Mouse (Mus musculus): ENCODE measurements around the gene Dcaf6. TPM values are rescaled to one million over a fixed set of nuclear protein-coding genes. Genes with fewer than 3 reads are reported as not detected.

Dcaf6 gene
- polyA plus RNA-seq, 1 experiment from 2014 or later: 15.6 TPM

DNA sequence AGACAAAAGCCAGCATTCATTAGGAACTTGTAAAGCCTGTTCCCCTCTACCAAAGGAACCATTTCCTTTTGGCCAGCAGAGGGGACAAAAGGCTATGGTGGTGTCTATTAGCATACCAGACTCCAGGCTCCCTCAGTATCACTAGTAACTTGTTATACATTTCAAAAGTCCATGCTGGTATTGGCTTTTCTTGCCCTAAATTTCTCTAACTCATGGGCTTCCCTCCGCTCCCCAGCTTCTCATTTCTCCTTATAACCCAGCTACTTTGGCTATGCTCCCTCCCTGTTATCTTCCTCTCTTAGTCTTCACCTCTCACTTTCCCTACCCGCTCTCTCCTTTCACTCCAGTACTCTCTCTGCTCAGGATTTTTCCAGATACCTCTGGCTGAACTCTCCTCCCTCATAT, 63.9 kb downstream of the Dcaf6 start:
- no peak for ATAC-seq (ENCODE audit: low read depth)
- Histone ChIP-seq H3K4me2 (no peak overlapping the region), H3K27me3 (no peaks in the 10 kb centered on the region), H3K9ac (no peak overlapping the region), H3K4me3 (no peak overlapping the region), H3K9me3 (no peaks in the 10 kb centered on the region), H3K27ac (replicated peaks) (no peak overlapping the region), H3K36me3 (no peaks in the 10 kb centered on the region), H3K4me1 (replicated peaks) (no peaks in the 10 kb centered on the region)
- 92% methylated on average over 2 of the region's 2 CpGs for WGBS

DNA sequence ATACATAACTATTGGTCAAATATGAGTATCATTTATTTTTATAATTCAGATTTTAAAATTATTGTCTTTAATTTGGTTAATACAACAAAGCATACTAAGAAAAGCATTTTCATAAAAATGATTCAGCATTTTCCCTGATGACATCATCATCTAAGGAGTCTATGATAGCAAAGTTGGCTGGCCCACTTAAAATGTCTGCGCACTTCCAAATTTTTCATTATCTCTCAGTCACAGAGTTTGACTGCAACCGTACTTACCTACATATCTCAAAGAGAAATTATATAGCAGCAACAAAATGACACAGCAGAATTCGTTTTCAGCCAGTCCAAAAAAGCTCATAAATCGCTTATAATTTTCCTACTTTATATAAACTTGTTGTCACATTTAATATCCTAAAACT, 64.3 kb downstream of the Dcaf6 start:
- Histone ChIP-seq H3K9me3 (no peaks in the 10 kb centered on the region), H3K9ac (no peak overlapping the region), H3K36me3 (no peaks in the 10 kb centered on the region), H3K27me3 (no peaks in the 10 kb centered on the region), H3K4me2 (no peak overlapping the region), H3K4me3 (no peak overlapping the region), H3K4me1 (replicated peaks) (no peaks in the 10 kb centered on the region), H3K27ac (replicated peaks) (no peak overlapping the region)
- whole genome bisulfite sequencing: 96% methylated on average over 4 of the region's 4 CpGs
- ATAC-seq (ENCODE audit: low read depth): no peak

DNA sequence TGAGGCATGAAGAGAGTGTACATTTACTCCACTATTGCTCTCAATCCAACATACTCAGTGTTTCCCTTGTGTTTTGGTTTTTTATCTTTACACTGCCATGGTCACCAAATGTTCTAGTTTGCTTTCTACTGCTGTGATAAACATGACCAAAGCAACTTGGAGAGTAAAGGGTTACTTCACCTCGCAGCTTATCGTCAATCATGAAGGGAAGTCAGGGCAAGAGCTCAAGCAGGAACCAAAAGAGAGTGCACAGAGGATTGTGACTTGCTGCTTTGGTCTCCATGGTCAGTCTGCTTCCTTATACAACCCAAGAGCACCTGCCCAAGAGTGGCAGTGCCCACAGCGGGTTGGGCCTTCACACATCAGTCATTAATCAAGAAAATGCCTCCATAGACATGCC, 65.4 kb downstream of the Dcaf6 start:
- Histone ChIP-seq H3K27me3 (no peaks in the 10 kb centered on the region), H3K4me3 (no peak overlapping the region), H3K27ac (replicated peaks) (no peak overlapping the region), H3K4me2 (no peak overlapping the region), H3K9ac (no peak overlapping the region), H3K4me1 (replicated peaks) (no peaks in the 10 kb centered on the region), H3K36me3 (no peaks in the 10 kb centered on the region), H3K9me3 (no peaks in the 10 kb centered on the region)
- 79% methylated on average over 3 of the region's 3 CpGs for WGBS
- ATAC-seq (ENCODE audit: low read depth): no peak

DNA sequence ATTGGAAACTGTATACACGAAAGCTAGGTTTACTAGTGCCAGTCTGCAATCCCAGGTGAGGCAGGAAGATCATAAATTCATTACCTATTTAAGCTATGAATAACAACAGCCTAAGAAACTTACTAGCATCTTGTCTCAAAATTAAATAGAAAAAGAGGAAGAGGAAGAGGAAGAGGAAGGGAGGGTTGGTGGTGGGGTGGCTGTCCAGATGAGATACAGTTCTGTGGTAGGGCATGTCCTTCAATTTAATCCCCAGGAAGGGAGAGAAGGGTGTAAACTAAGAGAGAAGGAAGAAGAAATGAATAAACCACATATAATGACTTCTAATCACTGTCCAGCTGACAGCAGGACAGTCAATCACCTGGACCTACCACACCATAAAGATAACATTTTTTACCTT, 67.2 kb downstream of the Dcaf6 start:
- H3K4me1 ChIP-seq (replicated peaks): no peaks in the 10 kb centered on the region
- no peak overlapping the region for H3K27ac ChIP-seq (replicated peaks)
- H3K4me3 ChIP-seq: no peak overlapping the region
- H3K27me3 ChIP-seq: no peaks in the 10 kb centered on the region
- WGBS: 82% methylated on average over 1 of the region's 1 CpGs
- H3K9me3 ChIP-seq: no peaks in the 10 kb centered on the region
- no peak for ATAC-seq (ENCODE audit: low read depth)
- H3K9ac ChIP-seq: no peak overlapping the region
- no peak overlapping the region for H3K4me2 ChIP-seq
- H3K36me3 ChIP-seq: peaks cover 7% of the 10 kb centered on the region

DNA sequence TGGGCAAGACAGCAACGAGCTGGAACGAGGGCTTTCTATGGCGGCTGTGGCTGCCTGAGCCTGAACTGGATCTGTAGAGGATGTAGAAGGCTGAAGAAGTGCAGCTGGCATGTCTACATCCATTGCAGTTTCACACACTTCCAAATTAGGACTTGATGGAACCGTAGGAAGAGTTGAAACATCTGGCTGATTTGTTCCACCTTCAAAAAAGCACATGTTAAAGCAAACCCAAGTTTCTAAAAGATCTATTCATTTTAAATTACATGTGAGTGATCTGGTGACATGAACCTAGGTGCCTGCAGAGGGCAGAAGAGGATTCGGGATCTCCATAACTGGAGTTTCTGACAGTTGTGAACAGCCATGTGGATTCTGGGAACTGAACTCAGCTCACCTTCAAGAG, 71.6 kb downstream of the Dcaf6 start:
- H3K4me1 ChIP-seq (replicated peaks): no peaks in the 10 kb centered on the region
- H3K9me3 ChIP-seq: no peaks in the 10 kb centered on the region
- no peak overlapping the region for H3K4me2 ChIP-seq
- H3K9ac ChIP-seq: no peak overlapping the region
- no peak for ATAC-seq (ENCODE audit: low read depth)
- peaks cover 18% of the 10 kb centered on the region for H3K36me3 ChIP-seq
- H3K27me3 ChIP-seq: no peaks in the 10 kb centered on the region
- H3K27ac ChIP-seq (replicated peaks): no peak overlapping the region
- WGBS: 85% methylated on average over 5 of the region's 5 CpGs
- no peak overlapping the region for H3K4me3 ChIP-seq

DNA sequence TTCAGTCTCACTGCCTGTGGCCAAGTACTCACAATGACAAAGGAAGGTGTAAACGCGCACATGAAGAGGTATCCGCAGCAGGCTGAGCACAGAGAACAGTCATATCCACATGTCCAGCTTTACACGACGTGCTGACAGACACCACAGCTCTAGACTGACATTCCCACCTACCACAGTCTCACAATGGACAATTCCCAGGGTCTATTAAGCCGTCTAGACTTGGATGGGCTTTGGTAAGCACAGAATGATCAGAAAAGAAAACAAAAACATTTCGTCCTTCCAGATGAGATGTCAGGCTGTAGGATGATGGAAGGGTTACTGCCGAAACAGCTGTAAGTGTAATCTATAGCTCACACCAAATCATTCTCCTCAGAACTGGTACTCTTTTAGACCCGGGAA, 73.8 kb downstream of the Dcaf6 start:
- H3K36me3 ChIP-seq: peaks cover 18% of the 10 kb centered on the region

DNA sequence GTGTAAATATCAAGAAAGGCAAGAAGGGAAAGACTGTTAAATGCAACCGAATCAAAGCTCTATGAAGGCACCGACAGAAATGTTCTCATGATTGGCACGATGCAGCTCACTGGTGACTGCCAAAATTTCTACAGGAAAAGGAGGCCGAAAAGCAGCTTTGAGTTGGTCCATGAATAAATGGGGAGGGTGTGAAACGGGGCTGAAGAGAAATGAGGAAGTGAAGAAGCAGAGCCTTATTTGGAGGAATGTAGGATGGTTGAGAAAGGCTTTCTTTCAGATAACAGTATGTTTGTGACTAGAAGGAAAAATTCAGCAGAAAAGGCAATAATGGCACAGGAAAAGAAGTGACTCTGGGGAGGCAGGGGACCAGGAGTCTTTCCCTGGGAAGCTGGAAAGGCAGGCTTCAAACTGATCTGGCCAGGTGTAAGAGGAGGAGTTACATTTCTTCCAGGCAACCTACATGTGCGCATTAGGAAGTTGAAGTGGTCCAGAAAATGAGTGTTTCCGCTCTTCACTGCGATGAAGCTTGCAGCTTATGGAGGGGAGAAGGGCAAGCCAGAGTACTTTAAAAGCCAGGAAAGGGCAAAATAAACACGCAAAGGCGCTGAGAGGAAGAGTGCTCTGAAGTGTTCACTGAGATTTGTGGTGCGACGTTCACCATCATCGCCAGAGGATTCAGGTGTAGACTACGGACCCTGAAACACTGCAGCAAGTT, 74.3 kb downstream of the Dcaf6 start:
- WGBS: 95% methylated on average over 14 of the region's 14 CpGs
- Histone ChIP-seq H3K27ac (replicated peaks) (no peak overlapping the region), H3K9ac (no peak overlapping the region), H3K27me3 (no peaks in the 10 kb centered on the region), H3K4me3 (no peak overlapping the region), H3K9me3 (no peaks in the 10 kb centered on the region), H3K4me1 (replicated peaks) (no peaks in the 10 kb centered on the region), H3K36me3 (peaks cover 18% of the 10 kb centered on the region), H3K4me2 (no peak overlapping the region)
- ATAC-seq (ENCODE audit: low read depth): no peak

More for the DNA sequence above, 73.8 kb downstream of the Dcaf6 start:
- Histone ChIP-seq H3K9ac (no peak overlapping the region), H3K4me1 (replicated peaks) (no peaks in the 10 kb centered on the region), H3K27ac (replicated peaks) (no peak overlapping the region), H3K4me3 (no peak overlapping the region), H3K27me3 (no peaks in the 10 kb centered on the region), H3K9me3 (no peaks in the 10 kb centered on the region), H3K4me2 (no peak overlapping the region)
- WGBS: 81% methylated on average over 9 of the region's 9 CpGs
- no peak for ATAC-seq (ENCODE audit: low read depth)

DNA sequence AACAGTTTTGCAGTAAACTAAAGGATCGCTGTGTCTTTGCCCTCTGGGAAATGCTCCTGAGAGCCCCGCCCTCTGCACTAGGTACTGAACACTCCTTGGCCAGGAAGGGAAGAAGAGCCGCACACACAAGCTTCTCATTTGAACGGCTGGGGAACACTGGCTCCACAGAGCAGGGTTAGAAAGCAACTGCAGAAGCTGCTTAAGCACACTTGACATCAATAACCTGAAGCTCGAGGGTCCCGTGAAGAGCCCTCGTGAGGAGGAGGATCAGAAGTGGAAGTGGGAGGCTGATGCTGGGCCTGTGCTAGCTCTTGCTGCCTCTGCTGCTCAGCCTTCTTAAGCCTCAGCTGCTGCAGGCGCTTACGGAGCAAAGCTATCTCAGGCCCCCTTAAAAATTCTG, 86.4 kb downstream of the Dcaf6 start:
- no peak overlapping the region for H3K4me2 ChIP-seq
- no peaks in the 10 kb centered on the region for H3K36me3 ChIP-seq
- no peak overlapping the region for H3K4me3 ChIP-seq
- H3K27me3 ChIP-seq: no peaks in the 10 kb centered on the region
- ATAC-seq (ENCODE audit: low read depth): no peak
- no peak overlapping the region for H3K9ac ChIP-seq
- H3K9me3 ChIP-seq: no peaks in the 10 kb centered on the region
- H3K4me1 ChIP-seq (replicated peaks): no peaks in the 10 kb centered on the region
- no peak overlapping the region for H3K27ac ChIP-seq (replicated peaks)
- WGBS: 75% methylated on average over 9 of the region's 9 CpGs

DNA sequence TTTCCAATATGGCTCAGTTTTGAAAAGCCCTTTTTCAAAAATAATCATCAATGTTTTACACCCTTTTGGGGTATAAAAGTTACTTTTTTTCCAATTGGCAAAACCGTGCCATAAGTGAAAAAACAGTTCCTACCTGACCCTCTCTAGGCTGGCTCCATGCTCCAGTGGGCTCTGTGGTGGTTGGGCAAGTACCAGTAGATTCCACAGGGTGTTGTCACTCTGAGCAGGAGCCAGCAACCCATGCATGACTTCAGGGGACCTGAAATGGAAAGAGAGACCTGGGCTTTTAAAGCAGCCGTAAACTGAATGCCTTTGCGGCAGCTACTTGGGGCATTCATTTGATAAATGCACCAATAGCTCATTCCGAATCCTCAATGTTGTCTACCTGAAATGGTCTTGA, 89.3 kb downstream of the Dcaf6 start:
- H3K27ac ChIP-seq (replicated peaks): no peak overlapping the region
- H3K9me3 ChIP-seq: no peaks in the 10 kb centered on the region
- no peak for ATAC-seq (ENCODE audit: low read depth)
- H3K9ac ChIP-seq: no peak overlapping the region
- no peaks in the 10 kb centered on the region for H3K27me3 ChIP-seq
- WGBS: 91% methylated on average over 4 of the region's 4 CpGs
- H3K4me1 ChIP-seq (replicated peaks): no peaks in the 10 kb centered on the region
- H3K36me3 ChIP-seq: no peaks in the 10 kb centered on the region
- no peak overlapping the region for H3K4me3 ChIP-seq
- no peak overlapping the region for H3K4me2 ChIP-seq

DNA sequence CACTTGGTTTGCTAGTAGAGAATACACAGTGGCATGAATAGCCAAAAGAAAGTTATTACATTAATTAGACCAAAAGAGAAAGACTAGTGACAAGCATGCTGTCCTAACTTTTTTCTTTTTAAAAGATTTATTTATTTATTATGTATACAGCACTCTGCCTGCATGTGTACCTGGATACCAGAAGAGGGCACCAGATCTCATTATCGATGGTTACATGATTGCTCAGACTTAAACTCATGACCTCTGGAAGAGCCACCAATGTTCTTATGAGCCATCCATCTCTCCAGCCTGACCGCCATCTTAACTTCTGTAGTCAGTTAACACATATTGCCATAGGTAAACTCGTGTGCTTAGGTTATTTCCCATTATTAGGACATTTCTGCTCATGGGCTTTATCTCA, 95.2 kb downstream of the Dcaf6 start:
- no peak for ATAC-seq (ENCODE audit: low read depth)
- WGBS: 94% methylated on average over 3 of the region's 3 CpGs
- Histone ChIP-seq H3K27me3 (no peaks in the 10 kb centered on the region), H3K4me2 (no peak overlapping the region), H3K36me3 (no peaks in the 10 kb centered on the region), H3K4me1 (replicated peaks) (no peaks in the 10 kb centered on the region), H3K27ac (replicated peaks) (no peak overlapping the region), H3K4me3 (no peak overlapping the region), H3K9me3 (no peaks in the 10 kb centered on the region), H3K9ac (no peak overlapping the region)

DNA sequence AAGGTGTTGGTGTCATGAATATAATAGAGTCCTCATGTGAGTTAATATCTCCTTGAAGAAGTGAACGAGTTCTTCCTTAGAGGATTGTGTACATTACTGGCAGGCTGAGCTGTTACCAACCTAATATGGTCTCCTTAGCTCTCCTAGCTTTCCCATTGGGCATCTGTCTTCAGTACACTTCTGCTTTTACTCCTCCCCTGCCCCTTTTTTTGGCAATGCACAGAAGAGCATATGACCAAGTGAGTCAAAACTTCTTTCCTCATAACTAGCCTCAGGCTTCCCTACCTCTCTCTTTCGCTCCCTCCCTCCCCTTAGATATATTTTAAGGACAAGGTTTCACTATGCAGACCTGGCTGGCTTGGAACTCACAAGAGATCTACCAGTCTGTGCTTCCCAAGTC, 97.0 kb downstream of the Dcaf6 start:
- no peaks in the 10 kb centered on the region for H3K4me1 ChIP-seq (replicated peaks)
- no peak overlapping the region for H3K27ac ChIP-seq (replicated peaks)
- no peak for ATAC-seq (ENCODE audit: low read depth)
- H3K4me3 ChIP-seq: no peak overlapping the region
- 87% methylated on average over 2 of the region's 2 CpGs for WGBS
- H3K9me3 ChIP-seq: no peaks in the 10 kb centered on the region
- H3K4me2 ChIP-seq: no peak overlapping the region
- no peaks in the 10 kb centered on the region for H3K36me3 ChIP-seq
- no peak overlapping the region for H3K9ac ChIP-seq
- H3K27me3 ChIP-seq: no peaks in the 10 kb centered on the region

DNA sequence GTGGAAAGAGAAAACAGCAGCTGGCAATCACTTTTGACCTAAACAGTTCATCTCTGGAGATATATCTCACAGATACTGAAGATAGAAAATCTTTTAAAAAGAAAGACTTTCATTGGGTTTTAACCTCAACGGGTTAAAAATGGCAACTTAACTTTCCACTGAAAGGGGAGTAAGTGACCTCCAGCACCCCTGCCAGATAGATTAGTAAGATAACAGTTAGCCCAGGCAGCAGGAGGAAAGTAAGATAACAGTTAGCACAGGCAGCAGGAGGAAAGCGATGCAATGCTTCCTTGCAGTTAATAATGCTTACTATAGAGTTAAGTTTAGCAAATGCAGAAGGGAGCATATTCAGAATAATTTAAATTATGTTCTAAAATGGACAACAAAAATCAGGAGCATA, 103.9 kb downstream of the Dcaf6 start:
- Histone ChIP-seq H3K4me2 (no peak overlapping the region), H3K9ac (no peak overlapping the region), H3K36me3 (peaks cover 4% of the 10 kb centered on the region), H3K27me3 (no peaks in the 10 kb centered on the region), H3K4me1 (replicated peaks) (no peaks in the 10 kb centered on the region), H3K9me3 (no peaks in the 10 kb centered on the region), H3K27ac (replicated peaks) (no peak overlapping the region), H3K4me3 (no peak overlapping the region)
- 77% methylated on average over 2 of the region's 2 CpGs for WGBS
- ATAC-seq (ENCODE audit: low read depth): no peak

DNA sequence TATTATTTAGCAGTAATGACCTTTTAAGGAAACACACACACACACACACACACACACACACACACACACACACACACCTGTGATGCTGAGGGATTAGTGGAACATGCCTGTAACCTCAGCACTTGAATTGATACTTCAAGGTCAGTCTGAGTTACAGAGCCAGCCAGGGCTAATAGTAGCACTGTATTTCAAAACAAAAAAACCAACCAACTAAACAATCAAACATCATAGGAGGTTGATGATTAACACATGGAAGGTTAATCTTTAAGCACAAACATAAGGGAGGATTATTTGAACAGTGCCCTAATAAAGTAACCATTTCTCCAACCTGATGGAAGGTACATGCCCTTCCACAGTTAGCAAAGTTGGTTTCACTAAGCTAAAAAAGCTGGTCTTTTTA, 111.6 kb downstream of the Dcaf6 start:
- no peaks in the 10 kb centered on the region for H3K27me3 ChIP-seq
- no peak for ATAC-seq (ENCODE audit: low read depth)

More for the DNA sequence above, 111.6 kb downstream of the Dcaf6 start:
- Histone ChIP-seq H3K36me3 (peaks cover 16% of the 10 kb centered on the region), H3K9ac (no peak overlapping the region), H3K4me3 (no peak overlapping the region), H3K27ac (replicated peaks) (no peak overlapping the region), H3K9me3 (no peaks in the 10 kb centered on the region), H3K4me2 (no peak overlapping the region), H3K4me1 (replicated peaks) (0 out of 2 replicates have a peak, but pooled peaks cover 4% of the 10 kb centered on the region)
